ENCODE assay signal across 31 mouse cellular contexts in genomic region chr13:102765216-102765615, GRCm38 (mm10).
A peak's percentile ranks its signal among the peaks of the same experiment; 100 is the strongest.
DNase-seq lines count a peak whose midpoint lies in the region; ATAC-seq and TF ChIP-seq lines count a peak whose summit lies in the region.
"Had no signal": no experiment of that assay in that cellular context is flagged by ENCODE, and none has a peak within 500 bp of the region (broad histone marks: within the 10 kb centered on the region; RNA-seq: fewer than 3 reads in every experiment).

No protein-coding gene starts in this region.

- ATAC-seq in forebrain, embryonic 15.5 days (replicated peaks) = peak; percentile 33; the same call in 1 of the 2 replicates
- no peak; the same call in 1 of the 2 replicates for ATAC-seq in forebrain, embryonic 13.5 days
- ATAC-seq in midbrain, embryonic 11.5 days (ENCODE audit: low FRiP score) = no peak
- ATAC-seq in midbrain, embryonic 16.5 days = no peak
- ATAC-seq: activated CD4-positive, CD25-positive, alpha-beta regulatory T cell, adult 4 months; inflammation-experienced regulatory T-cells, adult 6 months had no signal

- no peaks in the 10 kb centered on the region for H3K36me3 ChIP-seq in forebrain, embryonic 15.5 days
- no peaks in the 10 kb centered on the region; the same call in 1 of the 2 replicates for H3K36me3 ChIP-seq in forebrain, embryonic 13.5 days (ENCODE audit: poor library complexity, severe bottlenecking)
- no peaks in the 10 kb centered on the region; the same call in none of the 2 replicates for H3K36me3 ChIP-seq in midbrain, embryonic 11.5 days (ENCODE audit: control insufficient read depth, insufficient read depth, low read length)
- no peaks in the 10 kb centered on the region for H3K36me3 ChIP-seq in midbrain, embryonic 16.5 days (ENCODE audit: control insufficient read depth, insufficient read depth, low read length)
- H3K36me3 ChIP-seq in testis, adult 2 months (ENCODE audit: control insufficient read depth, insufficient read depth, low read length) = no peaks in the 10 kb centered on the region
- H3K36me3 ChIP-seq: G1E had no signal

- no peak overlapping the region for H3K4me3 ChIP-seq in forebrain, embryonic 15.5 days
- no peak overlapping the region for H3K4me3 ChIP-seq in forebrain, embryonic 13.5 days
- H3K4me3 ChIP-seq in midbrain, embryonic 11.5 days (ENCODE audit: low read depth, low read length) = no peak overlapping the region
- H3K4me3 ChIP-seq in midbrain, embryonic 16.5 days (ENCODE audit: low read depth, low read length) = no peak overlapping the region
- H3K4me3 ChIP-seq in testis, adult 2 months (ENCODE audit: control insufficient read depth, low read depth, low read length) = no peak overlapping the region
- H3K4me3 ChIP-seq: embryonic facial prominence, embryonic 10.5 days; heart, embryonic 15.5 days; limb, embryonic 15.5 days; lung, embryonic 15.5 days; megakaryocyte, embryonic 14.5 days; myocyte had no signal

- TF ChIP-seq POLR2A in testis, adult 2 months (IDR thresholded peaks at IDR 0.05; ENCODE audit: control insufficient read depth, low read depth, low read length) = no peak

- H3K27ac ChIP-seq in forebrain, embryonic 15.5 days (replicated peaks) = no peak overlapping the region
- H3K27ac ChIP-seq in forebrain, embryonic 13.5 days = no peak overlapping the region
- H3K27ac ChIP-seq in midbrain, embryonic 11.5 days (ENCODE audit: low read depth, low read length) = no peak overlapping the region
- H3K27ac ChIP-seq in midbrain, embryonic 16.5 days (ENCODE audit: low read length) = no peak overlapping the region
- peak overlapping the region; percentile 68 for H3K27ac ChIP-seq in testis, adult 2 months (ENCODE audit: control insufficient read depth, insufficient read depth, low read depth, low read length)
- H3K27ac ChIP-seq: embryonic facial prominence, embryonic 10.5 days; heart, embryonic 15.5 days; limb, embryonic 15.5 days; liver, embryonic 14.5 days; lung, embryonic 15.5 days had no signal

- H3K9me3 ChIP-seq in forebrain, embryonic 15.5 days = no peaks in the 10 kb centered on the region
- no peaks in the 10 kb centered on the region for H3K9me3 ChIP-seq in forebrain, embryonic 13.5 days (replicated peaks)
- no peaks in the 10 kb centered on the region for H3K9me3 ChIP-seq in midbrain, embryonic 11.5 days (ENCODE audit: control insufficient read depth, low read length)
- no peaks in the 10 kb centered on the region for H3K9me3 ChIP-seq in midbrain, embryonic 16.5 days (replicated peaks; ENCODE audit: control insufficient read depth, low read length, poor library complexity, severe bottlenecking)
- H3K9me3 ChIP-seq: embryonic facial prominence, embryonic 10.5 days; G1E; heart, embryonic 15.5 days; limb, embryonic 15.5 days; lung, embryonic 15.5 days; megakaryocyte, embryonic 14.5 days had no signal

- no peak overlapping the region for H3K9ac ChIP-seq in forebrain, embryonic 15.5 days (replicated peaks)
- no peak overlapping the region for H3K9ac ChIP-seq in forebrain, embryonic 13.5 days
- no peak overlapping the region for H3K9ac ChIP-seq in midbrain, embryonic 11.5 days (ENCODE audit: low read length)
- H3K9ac ChIP-seq in midbrain, embryonic 16.5 days (ENCODE audit: low read depth, low read length) = no peak overlapping the region
- H3K9ac ChIP-seq: heart, embryonic 15.5 days; limb, embryonic 15.5 days; liver, embryonic 14.5 days; lung, embryonic 15.5 days had no signal

- no peak overlapping the region for H3K4me2 ChIP-seq in forebrain, embryonic 15.5 days (replicated peaks)
- no peak overlapping the region for H3K4me2 ChIP-seq in forebrain, embryonic 13.5 days
- H3K4me2 ChIP-seq in midbrain, embryonic 11.5 days = no peak overlapping the region
- no peak overlapping the region for H3K4me2 ChIP-seq in midbrain, embryonic 16.5 days (ENCODE audit: low read length)
- H3K4me2 ChIP-seq: heart, embryonic 15.5 days; limb, embryonic 15.5 days; lung, embryonic 15.5 days had no signal

- WGBS in forebrain, embryonic 15.5 days = 60% methylated on average over 11 of the region's 11 CpGs
- WGBS in forebrain, embryonic 13.5 days = 69% methylated on average over 11 of the region's 11 CpGs
- 60% methylated on average over 11 of the region's 11 CpGs for WGBS in midbrain, embryonic 11.5 days
- WGBS in midbrain, embryonic 16.5 days = 41% methylated on average over 11 of the region's 11 CpGs

- H3K4me1 ChIP-seq in forebrain, embryonic 15.5 days = peaks cover 17% of the 10 kb centered on the region
- peaks cover 8% of the 10 kb centered on the region; the same call in 1 of the 2 replicates for H3K4me1 ChIP-seq in forebrain, embryonic 13.5 days
- H3K4me1 ChIP-seq in midbrain, embryonic 11.5 days (ENCODE audit: control insufficient read depth, insufficient read depth, low read length) = peaks cover 3% of the 10 kb centered on the region; the same call in 1 of the 2 replicates
- H3K4me1 ChIP-seq in midbrain, embryonic 16.5 days (ENCODE audit: control insufficient read depth, insufficient read depth, low read length) = peaks cover 6% of the 10 kb centered on the region; the same call in 1 of the 2 replicates
- H3K4me1 ChIP-seq in testis, adult 2 months (ENCODE audit: control insufficient read depth, insufficient read depth, low read length) = no peaks in the 10 kb centered on the region; the same call in 1 of the 2 replicates
- H3K4me1 ChIP-seq: embryonic facial prominence, embryonic 10.5 days; heart, embryonic 15.5 days; limb, embryonic 15.5 days; lung, embryonic 15.5 days had no signal

- H3K27me3 ChIP-seq in forebrain, embryonic 15.5 days = no peaks in the 10 kb centered on the region
- no peaks in the 10 kb centered on the region for H3K27me3 ChIP-seq in forebrain, embryonic 13.5 days
- no peaks in the 10 kb centered on the region for H3K27me3 ChIP-seq in midbrain, embryonic 11.5 days (ENCODE audit: control insufficient read depth, insufficient read depth, low read length)
- H3K27me3 ChIP-seq in midbrain, embryonic 16.5 days (ENCODE audit: control insufficient read depth, insufficient read depth, low read depth, low read length) = no peaks in the 10 kb centered on the region
- H3K27me3 ChIP-seq in testis, adult 2 months (ENCODE audit: control insufficient read depth, insufficient read depth, low read length) = no peaks in the 10 kb centered on the region
- H3K27me3 ChIP-seq: CH12.LX; heart, embryonic 15.5 days; limb, embryonic 15.5 days; lung, embryonic 15.5 days; megakaryocyte, embryonic 14.5 days had no signal

- TF ChIP-seq CTCF in testis, adult 2 months (IDR thresholded peaks at IDR 0.05; ENCODE audit: control insufficient read depth, insufficient read depth, insufficient replicate concordance, low read depth, low read length) = no peak

- DNase-seq in midbrain, embryonic 11.5 days (ENCODE audit: low spot score, missing footprints) = peak; percentile 84
- no peak for DNase-seq in testis, postnatal 14 days (ENCODE audit: low spot score)
- peak; percentile 25 for DNase-seq in mesoderm, embryonic 11.5 days (ENCODE audit: low read depth, low spot score)
- no peak for DNase-seq in right cerebral cortex, postnatal 10 days (ENCODE audit: low spot score in 2 of 2)
- DNase-seq: adrenal gland, adult 8-10 months; B cell, adult 2 months; cerebellum, adult 2 months; cerebellum, postnatal 25 days; gastrocnemius, postnatal 25 days; heart, postnatal 36 days; kidney, adult 18-20 months; layer of hippocampus, adult 9-11 months; lung, postnatal 36 days; right cerebral cortex, postnatal 14 days; spleen, adult 18-20 months; thymus, postnatal 14 days had no signal

Comparison
In these comparisons a context has a peak if more than half of its experiments do, and no peak if none do; other contexts are left out.
1. DNase-seq: peak in midbrain, embryonic 11.5 days (single experiment) and mesoderm, embryonic 11.5 days (single experiment); none in testis, postnatal 14 days (single experiment) and right cerebral cortex, postnatal 10 days (0 of 2).